Mouse (Mus musculus) spleen, adult 2 months (tissue): ENCODE results near the gene Acer1.

ENCODE experiments used
- CTCF ChIP-seq: fragments of 200-500 bp; IDR thresholded peaks from 2 replicates; pipeline ENCODE4 v1.5.1; 2011; ENCODE audit warnings: mild to moderate bottlenecking, inconsistent platforms; ENCODE audit not compliant: insufficient read depth, insufficient read length, insufficient replicate concordance; ENCODE audit errors: extremely low read depth
- POLR2A ChIP-seq: fragments of 200-500 bp; IDR thresholded peaks from 2 replicates; pipeline ENCODE4 v1.6.1; 2011; ENCODE audit warnings: low read depth, low read length, inconsistent platforms

DNA sequence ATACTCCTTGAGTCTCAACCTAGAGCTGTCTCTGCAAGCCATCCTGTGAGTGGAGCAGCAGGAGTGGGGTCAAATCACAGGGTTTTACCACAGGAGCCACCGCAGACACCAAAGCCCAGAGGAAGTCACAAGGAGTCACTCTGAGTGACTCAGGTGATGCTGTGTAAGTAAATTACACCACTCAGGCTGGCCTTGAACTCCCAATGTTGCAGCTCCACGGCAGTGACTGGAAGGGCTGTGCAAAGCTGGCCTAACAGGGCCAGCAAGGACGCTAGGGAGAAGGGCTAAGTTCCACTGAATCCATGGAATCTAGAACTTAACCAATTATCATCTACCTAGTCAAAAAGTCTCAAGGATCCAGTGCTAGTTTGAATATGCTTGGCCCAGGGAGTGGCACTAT lies 75.8 kb downstream of the Acer1 start:
- no peak for TF ChIP-seq POLR2A
- no peak for TF ChIP-seq CTCF
